22 mouse cellular contexts compared by ENCODE assay signal in genomic region chr17:6115085-6115484, GRCm38 (mm10).
"Had no signal": no experiment of that assay in that cellular context is flagged by ENCODE, and none has a peak within 500 bp of the region (broad histone marks: within the 10 kb centered on the region; RNA-seq: fewer than 3 reads in every experiment).

No protein-coding gene starts in this region.

- H3K4me2 ChIP-seq: liver, embryonic 15.5 days; lung, embryonic 15.5 days; midbrain, embryonic 12.5 days; neural tube, embryonic 13.5 days; neural tube, embryonic 15.5 days; stomach, embryonic 15.5 days had no signal

- H3K4me1 ChIP-seq: liver, embryonic 15.5 days; midbrain, embryonic 10.5 days; stomach, embryonic 15.5 days had no signal

- H3K9me3 ChIP-seq: liver, embryonic 15.5 days; lung, embryonic 15.5 days; midbrain, embryonic 10.5 days; midbrain, embryonic 12.5 days; neural tube, embryonic 13.5 days; neural tube, embryonic 15.5 days; stomach, embryonic 15.5 days had no signal

- H3K36me3 ChIP-seq: liver, embryonic 15.5 days; neural tube, embryonic 15.5 days; stomach, embryonic 15.5 days had no signal

- H3K27ac ChIP-seq: liver, embryonic 15.5 days; lung, embryonic 15.5 days; midbrain, embryonic 10.5 days; midbrain, embryonic 12.5 days; neural tube, embryonic 13.5 days; neural tube, embryonic 15.5 days; stomach, embryonic 15.5 days; stomach, postnatal 0 days had no signal

- DNase-seq: liver, postnatal 0 days; lung, adult 2 months; lung, postnatal 4 days; midbrain, embryonic 14.5 days; retina, postnatal 1 day; right cerebral cortex, adult 18-20 months; right cerebral cortex, postnatal 25 days; right cerebral cortex, postnatal 4 days; thymus, adult 2 months; thymus, postnatal 25 days; thymus, postnatal 4 days had no signal

- H3K27me3 ChIP-seq: liver, embryonic 15.5 days; lung, embryonic 15.5 days; midbrain, embryonic 12.5 days; neural tube, embryonic 13.5 days; neural tube, embryonic 15.5 days; stomach, embryonic 15.5 days had no signal

- H3K4me3 ChIP-seq: liver, embryonic 15.5 days; lung, embryonic 15.5 days; midbrain, embryonic 10.5 days; midbrain, embryonic 12.5 days; myocyte; neural tube, embryonic 13.5 days; neural tube, embryonic 15.5 days; stomach, embryonic 15.5 days had no signal

- ATAC-seq: liver, postnatal 0 days; lung, postnatal 0 days; midbrain, embryonic 16.5 days had no signal

- H3K9ac ChIP-seq: liver, embryonic 15.5 days; liver, postnatal 0 days; lung, embryonic 15.5 days; midbrain, embryonic 12.5 days; neural tube, embryonic 13.5 days; neural tube, embryonic 15.5 days; stomach, embryonic 15.5 days had no signal
